Mouse (Mus musculus) midbrain, embryonic 15.5 days (tissue): ENCODE data around the gene Shh. TPM values are rescaled to one million over a fixed set of nuclear protein-coding genes. Genes with fewer than 3 reads are reported as not detected.

Experiments used
- ATAC-seq: fragments of 200-750 bp; cut with Nextera tagmentation; replicated peaks from 2 replicates; pipeline ENCODE4 v1.8.0; 2017; ENCODE audit warnings: moderate TSS enrichment
- H3K27ac ChIP-seq: fragments of 300-500 bp; sonication (generic); 2 replicates; pipeline ENCODE4 v1.5.1; 2015; ENCODE audit warnings: mild to moderate bottlenecking, inconsistent platforms
- H3K27me3 ChIP-seq: fragments of 300-500 bp; sonication (generic); replicated peaks from 2 replicates; pipeline ENCODE4 v1.6.1; 2015; ENCODE audit warnings: inconsistent platforms
- H3K36me3 ChIP-seq: fragments of 300-500 bp; sonication (generic); replicated peaks from 2 replicates; pipeline ENCODE4 v1.6.1; 2015; ENCODE audit warnings: inconsistent platforms
- H3K4me1 ChIP-seq: fragments of 300-500 bp; sonication (generic); 2 replicates; pipeline ENCODE4 v1.6.1; 2015; ENCODE audit warnings: inconsistent platforms
- H3K4me2 ChIP-seq: fragments of 300-500 bp; sonication (generic); 2 replicates; pipeline ENCODE4 v1.6.1; 2015; ENCODE audit warnings: inconsistent platforms, mild to moderate bottlenecking, moderate library complexity
- H3K4me3 ChIP-seq: fragments of 300-500 bp; sonication (generic); 2 replicates; pipeline ENCODE4 v1.5.1; 2015; ENCODE audit warnings: mild to moderate bottlenecking, inconsistent platforms
- H3K9ac ChIP-seq: fragments of 300-500 bp; sonication (generic); 2 replicates; pipeline ENCODE4 v1.6.1; 2015; ENCODE audit warnings: mild to moderate bottlenecking, inconsistent platforms
- H3K9me3 ChIP-seq: fragments of 300-500 bp; sonication (generic); 2 replicates; pipeline ENCODE4 v1.6.1; 2016; ENCODE audit warnings: inconsistent platforms
- WGBS: fragments of 180-500 bp; shearing (Covaris S2); methylation state at CpG from one replicate; pipeline ENCODE4 v1.1.7; 2015; ENCODE audit warnings: mixed read lengths; 5-methylcytosine and 5-hydroxymethylcytosine counted together
- polyA plus RNA-seq: library from polyadenylated mRNA; unstranded; fragments of >200 nt; fragmentation: Nextera tagmentation; extraction: Ambion mirVana; gene quantifications from 2 replicates; pipeline ENCODE4 v1.2.1, GENCODE M21; 2015

Shh gene
- polyA plus RNA-seq, 1 experiment from 2014 or later: 1.4 TPM

- WGBS: 94% methylated on average over 2 of the region's 2 CpGs
- Histone ChIP-seq H3K9me3 (no peaks in the 10 kb centered on the region), H3K4me1 (no peaks in the 10 kb centered on the region), H3K27ac (no peak overlapping the region), H3K9ac (no peak overlapping the region), H3K4me3 (no peak overlapping the region), H3K4me2 (no peak overlapping the region), H3K36me3 (peaks cover 42% of the 10 kb centered on the region), H3K27me3 (no peaks in the 10 kb centered on the region)
- ATAC-seq: no peak
These were observed 54.9 kb downstream of the Shh start for GRCm38 (mm10) chr5:28412006-28412685.

Other genes with a start within 250 kb of the Shh start
- gene Cnpy1, start 221.4 kb downstream of the Shh start, polyA plus RNA-seq: 44.2 and 61.8 TPM in 2 replicates
- 18.1 and 18.6 TPM in 2 replicates for gene Rbm33, start 150.1 kb downstream of the Shh start, polyA plus RNA-seq